12 mouse cellular contexts compared by ENCODE assay signal in the genomic region with DNA sequence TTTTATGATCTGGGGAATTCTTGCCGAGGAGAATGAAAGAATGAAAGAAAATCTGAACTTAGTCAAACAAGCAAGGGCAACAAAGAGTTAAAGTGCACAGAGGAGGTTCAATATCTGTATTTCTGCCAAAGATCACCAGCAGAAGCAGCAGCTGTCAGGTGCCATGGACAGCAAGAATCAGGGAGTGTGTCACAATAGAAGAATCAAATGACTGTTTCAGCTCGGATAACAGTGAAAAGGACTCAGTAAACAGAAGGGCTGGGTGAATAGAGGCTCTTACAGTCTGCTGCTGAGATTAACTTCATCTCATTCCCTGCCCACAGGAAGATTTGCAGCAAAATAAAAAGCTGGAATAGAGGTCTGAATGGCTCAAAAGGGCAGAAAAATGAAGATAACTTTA.
DNase-seq lines count a peak whose midpoint lies in the region; ATAC-seq and TF ChIP-seq lines count a peak whose summit lies in the region.
"Had no signal": no experiment of that assay in that cellular context is flagged by ENCODE, and none has a peak within 500 bp of the region (broad histone marks: within the 10 kb centered on the region; RNA-seq: fewer than 3 reads in every experiment).

No protein-coding gene starts in this region.

- no peaks in the 10 kb centered on the region for H3K9me3 ChIP-seq in liver, postnatal 0 days (ENCODE audit: low read length)
- H3K9me3 ChIP-seq in liver, embryonic 11.5 days (ENCODE audit: control insufficient read depth, low read length): no peaks in the 10 kb centered on the region
- H3K9me3 ChIP-seq in hindbrain, embryonic 15.5 days: no peaks in the 10 kb centered on the region
- no peaks in the 10 kb centered on the region for H3K9me3 ChIP-seq in neural tube, embryonic 14.5 days (ENCODE audit: control insufficient read depth, low read length)
- H3K9me3 ChIP-seq: heart, embryonic 10.5 days; lung, embryonic 15.5 days had no signal

- no peak for TF ChIP-seq CTCF in liver, postnatal 0 days (IDR thresholded peaks at IDR 0.05; ENCODE audit: low read depth)

- WGBS in liver, postnatal 0 days (ENCODE audit: insufficient replicate concordance): 47% methylated on average over 2 of the region's 2 CpGs
- WGBS in liver, embryonic 11.5 days: 58% methylated on average over 2 of the region's 2 CpGs
- WGBS in hindbrain, embryonic 15.5 days: 14% methylated on average over 2 of the region's 2 CpGs
- whole genome bisulfite sequencing in neural tube, embryonic 14.5 days: 13% methylated on average over 2 of the region's 2 CpGs

- no peak overlapping the region for H3K4me2 ChIP-seq in liver, postnatal 0 days (ENCODE audit: low read depth, low read length)
- no peak overlapping the region for H3K4me2 ChIP-seq in liver, embryonic 11.5 days
- H3K4me2 ChIP-seq in hindbrain, embryonic 15.5 days: no peak overlapping the region
- no peak overlapping the region for H3K4me2 ChIP-seq in neural tube, embryonic 14.5 days (ENCODE audit: low read depth, low read length)
- H3K4me2 ChIP-seq: lung, embryonic 15.5 days had no signal

- no peaks in the 10 kb centered on the region for H3K36me3 ChIP-seq in liver, postnatal 0 days (replicated peaks; ENCODE audit: insufficient read depth, low read length)
- no peaks in the 10 kb centered on the region for H3K36me3 ChIP-seq in liver, embryonic 11.5 days (ENCODE audit: control insufficient read depth, insufficient read depth, low read length)
- no peaks in the 10 kb centered on the region for H3K36me3 ChIP-seq in hindbrain, embryonic 15.5 days
- no peaks in the 10 kb centered on the region for H3K36me3 ChIP-seq in neural tube, embryonic 14.5 days (ENCODE audit: control insufficient read depth, insufficient read depth, low read length)
- H3K36me3 ChIP-seq: heart, embryonic 10.5 days; lung, embryonic 15.5 days had no signal

- no peak overlapping the region for H3K4me3 ChIP-seq in liver, postnatal 0 days (ENCODE audit: low read depth, low read length)
- no peak overlapping the region for H3K4me3 ChIP-seq in liver, embryonic 11.5 days (ENCODE audit: low read depth, low read length)
- no peak overlapping the region for H3K4me3 ChIP-seq in hindbrain, embryonic 15.5 days
- no peak overlapping the region for H3K4me3 ChIP-seq in neural tube, embryonic 14.5 days (ENCODE audit: low read depth, low read length)
- H3K4me3 ChIP-seq: heart, embryonic 10.5 days; lung, embryonic 15.5 days had no signal

- TF ChIP-seq EP300 in liver, postnatal 0 days (IDR thresholded peaks at IDR 0.05; ENCODE audit: low read depth): no peak

- H3K4me1 ChIP-seq in liver, postnatal 0 days (ENCODE audit: insufficient read depth): no peaks in the 10 kb centered on the region
- no peaks in the 10 kb centered on the region for H3K4me1 ChIP-seq in liver, embryonic 11.5 days (replicated peaks; ENCODE audit: control insufficient read depth, insufficient read depth, low read length)
- H3K4me1 ChIP-seq in hindbrain, embryonic 15.5 days (replicated peaks): no peaks in the 10 kb centered on the region
- no peaks in the 10 kb centered on the region for H3K4me1 ChIP-seq in neural tube, embryonic 14.5 days (ENCODE audit: control insufficient read depth, insufficient read depth, low read length)
- H3K4me1 ChIP-seq: heart, embryonic 10.5 days; lung, embryonic 15.5 days had no signal

- ATAC-seq in liver, postnatal 0 days: peak; percentile 55
- no peak for ATAC-seq in liver, embryonic 11.5 days (replicated peaks; ENCODE audit: low FRiP score)
- peak; percentile 65; the same call in 1 of the 2 replicates for ATAC-seq in hindbrain, embryonic 15.5 days (ENCODE audit: low FRiP score, low read depth)
- ATAC-seq in neural tube, embryonic 14.5 days (ENCODE audit: low read depth): peak; percentile 61; the same call in 1 of the 2 replicates
- ATAC-seq in monocyte, adult 5-6 weeks (replicated peaks; ENCODE audit: insufficient number of reproducible peaks, low FRiP score, low TSS enrichment, poor library complexity, severe bottlenecking): no peak

- DNase-seq in embryo, embryonic 10 days (ENCODE audit: low spot score): peak; percentile 6
- no peak for DNase-seq in embryo, embryonic 9.5 days (ENCODE audit: extremely low spot score)
- no peak for DNase-seq in liver, postnatal 0 days
- DNase-seq in liver, embryonic 11.5 days (ENCODE audit: low spot score): no peak
- DNase-seq in urinary bladder, adult 18-20 months (ENCODE audit: low spot score in 2 of 2): no peak
- DNase-seq: kidney, postnatal 4 days had no signal

- H3K9ac ChIP-seq in liver, postnatal 0 days (replicated peaks): no peak overlapping the region
- no peak overlapping the region for H3K9ac ChIP-seq in liver, embryonic 11.5 days (ENCODE audit: low read depth, low read length)
- no peak overlapping the region for H3K9ac ChIP-seq in hindbrain, embryonic 15.5 days
- no peak overlapping the region for H3K9ac ChIP-seq in neural tube, embryonic 14.5 days (replicated peaks; ENCODE audit: low read depth, low read length)
- H3K9ac ChIP-seq: lung, embryonic 15.5 days had no signal

- no peak overlapping the region for H3K27ac ChIP-seq in liver, postnatal 0 days (ENCODE audit: low read depth)
- H3K27ac ChIP-seq in liver, embryonic 11.5 days (ENCODE audit: low read depth, low read length): no peak overlapping the region
- no peak overlapping the region for H3K27ac ChIP-seq in hindbrain, embryonic 15.5 days (replicated peaks)
- H3K27ac ChIP-seq in neural tube, embryonic 14.5 days (ENCODE audit: low read depth, low read length): no peak overlapping the region
- H3K27ac ChIP-seq: heart, embryonic 10.5 days; lung, embryonic 15.5 days; stomach, postnatal 0 days had no signal

- H3K27me3 ChIP-seq in liver, postnatal 0 days (ENCODE audit: insufficient read depth, low read length): no peaks in the 10 kb centered on the region
- no peaks in the 10 kb centered on the region for H3K27me3 ChIP-seq in liver, embryonic 11.5 days (replicated peaks; ENCODE audit: control insufficient read depth, insufficient read depth, low read length)
- no peaks in the 10 kb centered on the region for H3K27me3 ChIP-seq in hindbrain, embryonic 15.5 days
- no peaks in the 10 kb centered on the region for H3K27me3 ChIP-seq in neural tube, embryonic 14.5 days (ENCODE audit: control insufficient read depth, insufficient read depth, low read length)
- H3K27me3 ChIP-seq: lung, embryonic 15.5 days had no signal

Comparison
In these comparisons a context has a peak if more than half of its experiments do, and no peak if none do; other contexts are left out.
1. ATAC-seq: peak in liver, postnatal 0 days (single experiment), hindbrain, embryonic 15.5 days (single experiment) and neural tube, embryonic 14.5 days (single experiment); none in liver, embryonic 11.5 days (single experiment) and monocyte, adult 5-6 weeks (single experiment).